Mouse (Mus musculus): ENCODE measurements around the gene Map9.
"Not testable (repeated sequence)": the region's sequence is repeated elsewhere in the genome, so short reads cannot be mapped to it uniquely, and the experiment has no call there.

The Map9 gene

DNA sequence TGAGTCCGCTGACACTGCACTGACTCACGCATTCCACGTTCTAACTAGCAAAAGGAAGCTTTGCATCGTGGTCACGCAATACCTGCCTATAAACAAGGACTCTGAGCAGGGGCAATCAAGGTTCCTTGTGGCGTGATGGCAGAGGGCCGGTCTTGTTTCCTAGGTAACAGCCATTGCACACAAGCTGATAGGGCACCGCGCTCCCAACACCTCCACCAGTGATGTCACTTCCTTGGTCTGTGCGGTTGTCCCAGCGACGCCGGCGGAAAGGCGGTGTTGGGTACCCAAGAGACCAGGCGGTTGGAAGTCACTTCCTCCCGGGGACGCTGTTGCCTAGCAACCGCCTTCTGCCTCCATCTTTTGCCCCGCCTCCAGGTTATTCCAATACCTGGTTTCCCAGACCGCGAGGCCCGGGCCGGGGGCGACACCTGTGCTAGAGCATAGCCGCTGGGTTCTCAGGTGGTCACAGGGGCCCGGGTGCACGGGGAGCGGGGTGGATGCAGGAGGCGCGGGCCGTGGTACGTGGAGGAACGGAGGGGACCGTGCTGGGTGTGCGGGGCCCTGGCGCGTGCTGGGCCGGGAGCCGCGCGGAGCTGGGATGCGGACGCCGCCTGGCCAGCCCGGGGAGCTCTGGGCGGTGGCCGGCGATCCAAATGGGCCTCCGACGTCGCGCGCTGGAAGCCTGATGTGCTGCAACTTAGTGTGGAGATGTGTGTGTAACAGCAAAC, at the start of gene Map9:
Gene Map9, plus strand, starts transcription at position 248 of the 728 bp plus-strand sequence.
- peak; percentile 91 for DNase-seq

DNA sequence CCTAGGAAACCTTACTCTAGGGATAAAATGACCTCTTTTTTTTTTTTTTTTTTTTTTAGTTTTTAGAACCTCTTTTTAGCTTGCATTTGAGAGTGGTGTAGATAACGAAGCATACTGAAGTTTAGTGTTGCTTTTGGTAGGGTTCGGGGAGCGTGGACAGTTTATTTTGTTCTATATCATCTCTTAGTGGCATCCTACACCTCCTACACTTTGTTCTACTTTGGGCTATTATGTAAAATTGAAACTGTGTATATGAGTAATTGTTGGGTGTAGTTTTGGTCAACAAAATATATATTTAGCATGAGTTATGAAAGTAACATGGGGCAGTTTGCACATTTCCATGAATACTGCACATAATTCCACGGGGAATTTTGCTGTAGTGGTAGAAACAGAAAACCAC, 42.1 kb upstream of the Map9 start:
- DNase-seq, result no peak

DNA sequence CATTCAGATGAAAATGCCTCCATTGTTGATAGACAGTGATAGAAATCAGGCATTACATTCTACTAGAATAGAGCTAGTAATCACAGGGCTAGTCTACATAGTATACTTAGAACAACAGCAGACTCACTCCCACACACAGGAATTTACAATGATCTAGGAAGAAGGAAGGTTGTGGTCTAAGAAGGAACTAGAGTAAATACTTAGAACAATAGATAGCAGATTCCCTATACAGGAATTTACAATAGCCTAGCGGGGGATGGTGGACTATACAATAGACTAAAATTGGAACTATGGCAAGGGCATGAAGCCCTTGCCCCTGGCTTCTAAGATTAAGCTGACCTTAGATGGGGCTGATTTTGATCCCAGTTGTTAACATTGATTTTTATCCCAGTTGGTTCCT, 31.1 kb upstream of the Map9 start:
- DNase-seq, result not testable (repeated sequence)

DNA sequence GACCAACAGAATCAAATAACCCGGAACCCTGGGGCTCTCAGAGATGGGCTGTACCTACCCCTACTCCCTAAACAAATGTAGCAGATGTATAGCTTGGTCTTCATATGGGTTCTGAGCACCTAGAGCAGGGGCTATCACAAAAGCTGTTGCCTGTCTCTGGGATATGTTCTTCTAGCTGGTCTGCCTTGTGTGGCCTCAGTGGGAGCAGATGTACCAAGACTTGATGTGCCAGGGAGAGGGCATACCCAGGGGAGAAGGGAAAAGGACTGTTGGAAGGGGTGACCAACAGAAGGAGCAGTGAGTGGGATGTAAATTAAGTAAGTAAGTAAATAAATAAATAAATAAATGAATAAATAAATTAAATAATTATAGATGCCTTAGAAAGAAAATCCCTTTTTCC, 25.8 kb upstream of the Map9 start:
- DNase-seq, result no peak

DNA sequence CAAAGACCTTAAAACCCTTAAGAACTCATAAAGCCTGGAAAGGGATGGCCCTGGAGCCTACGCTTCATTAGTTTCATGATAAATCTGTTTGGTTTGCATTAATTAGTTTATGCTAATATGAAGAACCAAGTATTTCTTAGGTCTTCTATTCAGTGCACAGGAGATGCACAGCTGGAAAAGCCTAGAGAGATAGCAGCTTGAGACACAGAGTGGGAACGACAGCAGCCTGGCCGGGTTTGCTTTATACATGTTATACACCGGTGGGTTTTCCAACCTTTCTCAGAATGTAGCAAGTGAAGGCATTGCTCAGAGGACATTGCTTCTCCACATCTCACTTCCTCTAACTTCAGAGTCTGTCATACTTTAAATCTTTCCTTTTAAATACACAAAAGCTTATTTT, 25.3 kb upstream of the Map9 start:
- DNase-seq, result no peak

GRCm38 (mm10) chr3:82333128-82333969, 24.5 kb upstream of the Map9 start:
- DNase-seq, result peak; percentile 65

DNA sequence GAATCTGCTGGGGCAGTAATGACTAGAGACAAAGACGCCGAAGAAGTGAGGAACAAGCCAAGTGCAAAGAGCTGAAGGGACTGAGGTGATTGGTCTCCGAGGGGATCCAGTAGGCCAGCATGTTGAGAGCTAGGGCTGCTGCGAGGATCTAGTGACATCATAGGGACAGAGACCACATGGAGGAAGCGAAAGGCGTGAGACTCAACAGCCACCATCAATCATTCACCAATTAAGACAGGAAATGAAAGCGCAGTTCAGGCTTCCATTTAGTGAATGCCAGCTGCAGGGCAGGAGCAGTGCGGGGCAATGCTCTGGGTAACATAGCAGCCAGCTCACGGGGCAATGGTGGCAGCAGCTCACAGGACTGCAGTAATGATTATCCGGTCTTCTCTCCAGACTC, 17.7 kb upstream of the Map9 start:
- no peak for DNase-seq

DNA sequence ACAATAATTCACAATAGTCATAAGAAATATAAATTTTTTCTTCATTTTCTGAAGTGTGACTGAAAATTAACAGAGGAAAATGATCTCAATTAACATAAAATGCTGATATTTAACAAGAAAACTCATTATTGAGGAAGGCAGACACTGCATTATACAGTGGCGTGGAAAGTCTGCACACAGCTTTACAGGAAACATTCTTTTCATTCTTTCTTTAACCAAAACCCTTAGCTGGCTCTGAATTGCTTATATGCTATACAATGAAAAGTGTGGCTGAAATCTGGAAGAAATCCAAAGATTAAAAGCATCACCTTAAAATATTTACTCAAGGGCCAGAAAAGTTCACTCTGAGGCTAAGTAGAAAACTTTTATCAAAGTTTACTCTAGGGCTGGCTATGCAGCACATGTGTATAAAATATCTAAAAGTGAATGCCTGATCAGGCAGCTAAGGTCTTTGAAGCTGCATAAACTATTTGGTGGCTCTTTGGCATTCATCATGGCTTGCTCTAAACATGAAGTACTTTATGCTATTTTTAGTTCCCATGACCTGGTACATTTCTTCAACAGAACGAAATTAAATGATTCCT, 9.5 kb upstream of the Map9 start:
- no peak for DNase-seq

DNA sequence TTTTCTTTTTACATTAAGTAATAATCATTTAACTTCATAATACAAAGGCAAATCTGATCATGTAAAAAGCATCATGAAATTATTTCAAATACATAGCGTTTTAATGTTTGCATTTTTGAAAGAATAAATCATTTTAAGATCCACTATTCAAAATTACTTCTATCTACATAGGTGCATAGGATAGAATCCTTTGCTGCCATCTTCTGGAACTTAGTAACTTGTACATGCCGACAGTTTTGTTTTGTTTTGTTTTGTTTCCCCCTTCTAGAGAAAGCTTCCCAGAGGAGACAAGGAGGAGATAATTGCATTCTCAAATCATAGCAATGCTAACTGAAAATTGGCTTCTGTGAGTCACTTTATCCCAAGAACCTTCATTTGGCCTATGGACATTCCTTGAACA, 7.5 kb upstream of the Map9 start:
- DNase-seq, result no peak

GRCm38 (mm10) chr3:82357340-82357739, 504 bp upstream of the Map9 start:
- no peak for DNase-seq

GRCm38 (mm10) chr3:82359036-82359435, 1.2 kb downstream of the Map9 start:
- DNase-seq, result no peak

DNA sequence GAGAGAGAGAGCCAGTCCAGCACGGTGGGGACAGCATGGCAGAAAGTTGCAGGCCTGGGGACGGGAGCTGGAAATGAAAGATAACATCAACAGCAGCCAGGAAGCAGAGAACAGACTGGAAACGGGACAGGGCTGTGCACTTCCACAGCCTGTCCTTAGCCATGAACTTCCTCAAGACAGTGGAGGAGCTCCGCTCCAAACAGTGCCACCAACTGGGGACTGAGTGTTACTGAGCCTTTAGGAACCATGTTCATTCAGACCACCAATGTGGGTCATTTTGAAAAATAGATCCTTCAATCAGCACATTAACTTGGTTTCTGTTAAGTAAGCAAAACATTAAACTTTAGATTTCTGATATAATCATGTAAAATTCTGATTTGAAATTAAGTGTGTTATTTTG, 4.6 kb downstream of the Map9 start:
- peak; percentile 38 for DNase-seq

DNA sequence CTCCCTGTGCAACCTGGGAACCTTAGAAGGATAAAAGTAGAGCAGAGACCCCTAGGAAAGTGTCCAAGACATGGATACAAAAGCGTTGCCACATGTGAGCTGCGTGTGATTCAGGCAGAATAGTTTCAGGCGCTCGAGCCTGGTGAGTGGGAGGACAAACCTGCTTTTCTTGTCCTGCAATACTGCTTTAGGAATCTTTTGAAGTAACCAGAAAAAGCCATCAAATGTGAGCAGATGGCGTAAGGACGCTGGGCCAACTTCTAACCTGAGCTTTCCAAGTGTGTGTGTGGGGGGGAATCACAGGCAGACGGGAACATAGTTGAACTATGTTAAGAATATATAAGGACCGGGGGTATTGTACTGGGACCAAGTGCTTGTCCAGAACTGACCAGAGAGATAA, 6.7 kb downstream of the Map9 start:
- no peak for DNase-seq

DNA sequence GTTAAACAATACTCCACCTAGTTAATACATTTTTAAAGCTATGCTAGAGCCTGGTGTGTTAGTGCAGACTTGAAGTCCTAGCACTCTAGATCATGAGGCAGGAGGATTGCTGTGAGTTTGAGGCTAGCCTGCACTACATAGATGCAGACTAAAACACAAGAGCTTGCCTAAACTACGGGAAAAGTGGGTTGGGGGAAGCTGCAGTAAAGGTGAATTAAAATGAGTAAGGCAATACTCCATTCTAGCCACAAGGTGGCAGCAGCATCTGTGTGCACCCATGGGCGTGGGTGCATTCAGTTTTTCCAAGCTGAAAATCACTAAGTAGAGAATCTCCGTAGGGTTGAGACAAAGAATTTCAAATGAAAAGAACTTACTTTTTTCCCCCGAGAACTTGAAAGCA, 7.1 kb downstream of the Map9 start:
- DNase-seq, result peak; percentile 12

- no peak for DNase-seq
These were observed 11.4 kb downstream of the Map9 start for GRCm38 (mm10) chr3:82369063-82369860.

DNA sequence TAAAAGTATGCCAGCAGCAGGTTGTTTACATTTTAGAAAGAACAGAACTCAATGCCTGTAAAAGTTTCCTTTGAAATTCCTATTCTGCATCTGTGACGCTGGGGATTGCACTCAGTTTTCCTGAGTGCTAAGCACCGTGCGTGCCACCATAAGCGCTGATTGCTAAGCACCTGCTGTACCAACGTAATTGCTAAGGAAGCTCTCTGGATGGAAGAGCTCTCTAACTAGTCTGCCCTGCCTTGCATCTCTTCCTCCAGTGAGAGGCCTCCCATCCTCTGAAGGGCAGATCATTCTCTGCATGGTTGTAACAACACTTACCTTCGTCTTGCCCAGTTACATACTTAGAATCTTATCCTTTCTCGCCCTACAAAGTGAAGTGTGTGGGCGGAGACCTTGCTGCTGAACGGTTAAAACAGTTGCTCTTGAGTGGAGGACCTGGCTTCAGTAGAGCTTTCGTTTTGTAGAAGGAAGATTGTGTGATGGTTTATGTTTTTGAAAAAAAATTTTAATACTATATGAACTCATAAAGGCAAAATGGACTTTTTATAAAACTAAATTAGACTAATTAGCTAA, 12.7 kb downstream of the Map9 start:
- no peak for DNase-seq

GRCm38 (mm10) chr3:82376965-82377364, 19.1 kb downstream of the Map9 start:
- DNase-seq, result no peak

GRCm38 (mm10) chr3:82382325-82382724, 24.5 kb downstream of the Map9 start:
- DNase-seq, result no peak

DNA sequence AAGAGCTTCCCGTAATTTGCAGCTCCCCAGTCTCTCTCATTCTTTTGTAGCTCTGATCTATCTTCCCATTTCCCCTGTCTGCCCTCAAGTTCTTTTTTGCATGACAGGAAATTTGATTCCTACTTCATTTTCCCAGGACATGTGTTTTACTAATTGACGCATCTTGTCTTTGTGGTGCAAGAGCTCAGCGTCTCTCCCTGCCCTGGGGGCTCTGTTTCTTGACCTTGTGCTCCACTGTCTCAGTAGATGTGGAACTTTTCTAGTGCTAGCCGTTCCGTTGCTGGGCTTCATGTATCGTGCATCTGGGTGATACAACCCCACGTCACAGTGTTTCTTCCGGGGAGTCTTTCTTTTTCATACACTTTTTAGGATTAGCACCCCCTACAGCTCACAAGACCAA, 27.2 kb downstream of the Map9 start:
- DNase-seq, result no peak

DNA sequence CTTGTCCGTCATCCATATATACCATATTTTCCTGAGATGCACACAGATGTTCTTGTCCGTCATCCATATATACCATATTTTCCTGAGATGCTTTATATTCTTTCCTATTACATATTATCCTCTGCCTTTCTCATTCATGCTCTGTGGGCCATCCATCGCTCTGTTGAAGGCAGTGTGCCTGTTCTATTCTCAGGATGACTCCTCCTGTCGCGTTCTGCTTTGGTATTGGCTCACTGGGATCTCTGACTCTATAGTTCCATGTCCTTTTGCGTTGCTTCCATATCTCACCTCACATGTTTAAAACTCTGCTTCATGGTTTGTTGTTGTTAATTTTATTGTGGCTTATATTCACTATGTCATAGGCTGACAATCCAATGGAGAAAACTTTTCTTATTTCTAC, 48.0 kb downstream of the Map9 start:
- no peak for DNase-seq

- DNase-seq, result no peak
These were observed 48.5 kb downstream of the Map9 start for GRCm38 (mm10) chr3:82406336-82406735.

GRCm38 (mm10) chr3:82407432-82407831, 49.6 kb downstream of the Map9 start:
- no peak for DNase-seq

GRCm38 (mm10) chr3:82412397-82412796, 54.6 kb downstream of the Map9 start:
- no peak for DNase-seq
